Mouse (Mus musculus): ENCODE measurements around the gene Sart1. TPM values are rescaled to one million over a fixed set of nuclear protein-coding genes. Genes with fewer than 3 reads are reported as not detected.

The Sart1 gene
- total and polyA plus RNA-seq, 3 experiments: 46.7 to 104 (median 78.3) TPM

GRCm38 (mm10) chr19:5389647-5390046 is 1.1 kb upstream of the Sart1 start (continued):
- TF ChIP-seq KAT2A (IDR thresholded peaks at IDR 0.05; ENCODE audit: insufficient replicate concordance, low read length): 0 out of 2 replicates have a peak, but pooled peaks have one; percentile 51
- TF ChIP-seq MAX (IDR thresholded peaks at IDR 0.05; ENCODE audit: low read length): peak; percentile 85
- peak; percentile 78 for TF ChIP-seq POLR2A (IDR thresholded peaks at IDR 0.05; ENCODE audit: low read depth, low read length)
- peak; percentile 48; the same call in 1 of the 2 replicates for TF ChIP-seq ZMIZ1 (IDR thresholded peaks at IDR 0.05; ENCODE audit: low read depth, low read length)
- no peak for TF ChIP-seq RAD21 (IDR thresholded peaks at IDR 0.05; ENCODE audit: low read depth, low read length)
- peak; percentile 45 for TF ChIP-seq ETS1 (conservative IDR thresholded peaks at IDR 0.05; ENCODE audit: low read depth, low read length)
- TF ChIP-seq ELF1 (IDR thresholded peaks at IDR 0.05; ENCODE audit: low read depth, low read length): peak; percentile 85
- TF ChIP-seq BHLHE40 (IDR thresholded peaks at IDR 0.05; ENCODE audit: low read depth, low read length): no peak

- Histone ChIP-seq H3K9ac (ENCODE audit: insufficient read depth, low read depth) (peak overlapping the region; percentile 86), H3K27me3 (replicated peaks) (no peaks in the 10 kb centered on the region), H3K4me1 (ENCODE audit: control insufficient read depth in 1 of 2, insufficient read depth in 2 of 2) (peaks cover 5 to 39% of the 10 kb centered on the region in 2 experiments), H3K27ac (ENCODE audit: insufficient read depth, low read depth) (peak overlapping the region; percentile 66), H3K79me2 (replicated peaks; ENCODE audit: control insufficient read depth, extremely low read depth, insufficient read depth, poor library complexity, severe bottlenecking) (peaks cover 28% of the 10 kb centered on the region), H3K9me3 (replicated peaks; ENCODE audit: low read length) (no peaks in the 10 kb centered on the region), H3K36me3 (replicated peaks in 1 of 2; ENCODE audit: control insufficient read depth in 1 of 2, insufficient read depth in 1 of 2, low read length in 1 of 2) (peaks cover 27 to 47% of the 10 kb centered on the region in 2 experiments), H3K4me3 (replicated peaks in 1 of 3; ENCODE audit: low read depth in 2 of 3, low read length in 2 of 3, poor library complexity in 1 of 3) (peak overlapping the region; percentile 91 to 94 (median 92)), H3K4me2 (ENCODE audit: insufficient read depth, low read depth, poor library complexity, severe bottlenecking) (peak overlapping the region; percentile 57)
- dilution Hi-C loops (cut with MboI; ENCODE audit: extremely low pct_ligation_motif_present, extremely low pct_unique_long_range_greater_than_20kb, low sequenced_read_pairs): no loop called here
- DNase-seq (ENCODE audit: extremely low read depth): no peak
- in situ Hi-C loops (cut with MboI; ENCODE audit: low pct_ligation_motif_present, low pct_unique_long_range_greater_than_20kb, low sequenced_read_pairs): no loop called here
- TF ChIP-seq ZMIZ1 (IDR thresholded peaks at IDR 0.05; ENCODE audit: low read depth, low read length): no peak
- no peak for TF ChIP-seq NRF1 (IDR thresholded peaks at IDR 0.05; ENCODE audit: low read depth, low read length)
- no peak for TF ChIP-seq EP300 (IDR thresholded peaks at IDR 0.05; ENCODE audit: low read length)
- TF ChIP-seq CHD2 (IDR thresholded peaks at IDR 0.05; ENCODE audit: low read length): no peak
- no peak for TF ChIP-seq MAZ (IDR thresholded peaks at IDR 0.05; ENCODE audit: low read depth, low read length)
- no peak for TF ChIP-seq USF1 (IDR thresholded peaks at IDR 0.05; ENCODE audit: low read depth, low read length)
- no peak for TF ChIP-seq POLR2A (IDR thresholded peaks at IDR 0.05; ENCODE audit: low read depth, low read length)
- TF ChIP-seq HCFC1 (IDR thresholded peaks at IDR 0.05; ENCODE audit: low read depth, low read length): no peak
- no peak for TF ChIP-seq KAT2A (IDR thresholded peaks at IDR 0.05; ENCODE audit: insufficient replicate concordance, low read length)
Measured at GRCm38 (mm10) chr19:5388011-5388441, 477 bp downstream of the Sart1 start.

GRCm38 (mm10) chr19:5384715-5385114 is 3.8 kb downstream of the Sart1 start:
- Histone ChIP-seq H3K9me3 (replicated peaks; ENCODE audit: low read length) (no peaks in the 10 kb centered on the region), H3K4me2 (ENCODE audit: insufficient read depth, low read depth, poor library complexity, severe bottlenecking) (no peak overlapping the region), H3K4me3 (replicated peaks in 1 of 3; ENCODE audit: low read depth in 2 of 3, low read length in 2 of 3, poor library complexity in 1 of 3) (no peak overlapping the region), H3K27me3 (replicated peaks) (no peaks in the 10 kb centered on the region), H3K4me1 (ENCODE audit: control insufficient read depth in 1 of 2, insufficient read depth in 2 of 2) (peaks cover 2 to 21% of the 10 kb centered on the region in 2 experiments; a peak in 2 of 4 replicates), H3K36me3 (replicated peaks in 1 of 2; ENCODE audit: control insufficient read depth in 1 of 2, insufficient read depth in 1 of 2, low read length in 1 of 2) (peaks cover 60 to 74% of the 10 kb centered on the region in 2 experiments), H3K27ac (ENCODE audit: insufficient read depth, low read depth) (no peak overlapping the region), H3K9ac (ENCODE audit: insufficient read depth, low read depth) (no peak overlapping the region), H3K79me2 (replicated peaks; ENCODE audit: control insufficient read depth, extremely low read depth, insufficient read depth, poor library complexity, severe bottlenecking) (peaks cover 28% of the 10 kb centered on the region)
- dilution Hi-C loops (cut with MboI; ENCODE audit: extremely low pct_ligation_motif_present, extremely low pct_unique_long_range_greater_than_20kb, low sequenced_read_pairs) (no loop called here), in situ Hi-C loops (cut with MboI; ENCODE audit: low pct_ligation_motif_present, low pct_unique_long_range_greater_than_20kb, low sequenced_read_pairs) (no loop called here)
- TF ChIP-seq MAFK (IDR thresholded peaks at IDR 0.05; ENCODE audit: insufficient replicate concordance, low read length) (no peak), POLR2A (IDR thresholded peaks at IDR 0.05; ENCODE audit: low read depth, low read length) (no peak)
- DNase-seq (ENCODE audit: extremely low read depth): no peak
